Mouse (Mus musculus) cerebellum, postnatal 10 days (tissue): Measurements from ENCODE around the gene Lrp2bp.
A peak's percentile ranks its signal among the peaks of the same experiment; 100 is the strongest.

Source experiments
- DNase-seq, 2 experiments: peaks; one replicate each; pipeline ENCODE4 v3.0.0; 2021; ENCODE audit warnings: mixed read lengths in 2 of 2

The Lrp2bp gene

DNA sequence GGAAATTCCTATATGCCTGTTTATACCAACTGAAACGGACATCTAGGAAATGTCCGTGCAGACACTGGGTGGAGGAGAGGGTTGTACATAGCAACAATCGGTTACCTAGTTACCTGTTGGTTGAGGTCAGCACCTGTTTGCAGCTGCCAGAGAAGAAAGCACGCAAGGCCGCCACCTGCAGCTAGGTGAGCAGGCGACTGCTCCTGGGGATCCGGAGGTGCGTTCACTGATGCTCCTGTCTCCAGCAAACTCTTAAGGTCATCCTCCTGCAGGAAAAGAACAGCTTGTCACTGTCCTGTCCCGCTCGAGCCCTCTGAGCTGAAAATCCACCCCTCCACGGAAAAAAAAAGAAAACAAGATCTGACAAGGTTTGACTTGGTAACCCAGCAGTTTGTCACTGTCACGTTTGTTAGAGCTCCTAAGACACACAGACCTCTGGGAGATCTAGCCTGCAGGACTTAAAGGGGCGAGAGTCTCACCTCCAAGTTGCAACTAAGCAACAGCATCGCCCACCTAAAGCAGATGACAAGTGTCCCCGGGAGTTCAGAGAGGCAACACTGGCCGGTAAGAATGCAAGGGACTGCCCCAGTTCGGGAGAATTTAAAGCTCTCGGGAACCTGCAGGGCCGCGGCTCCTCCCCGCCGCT lies at the start of gene Lrp2bp:
Gene Lrp2bp, plus strand, starts transcription at position 166 of the 646 bp plus-strand sequence.
- DNase-seq, result peak in 1 of 2 experiments; percentile 44

- no peak for DNase-seq
These were observed 48.5 kb upstream of the Lrp2bp start for GRCm38 (mm10) chr8:45950622-45951021.

DNA sequence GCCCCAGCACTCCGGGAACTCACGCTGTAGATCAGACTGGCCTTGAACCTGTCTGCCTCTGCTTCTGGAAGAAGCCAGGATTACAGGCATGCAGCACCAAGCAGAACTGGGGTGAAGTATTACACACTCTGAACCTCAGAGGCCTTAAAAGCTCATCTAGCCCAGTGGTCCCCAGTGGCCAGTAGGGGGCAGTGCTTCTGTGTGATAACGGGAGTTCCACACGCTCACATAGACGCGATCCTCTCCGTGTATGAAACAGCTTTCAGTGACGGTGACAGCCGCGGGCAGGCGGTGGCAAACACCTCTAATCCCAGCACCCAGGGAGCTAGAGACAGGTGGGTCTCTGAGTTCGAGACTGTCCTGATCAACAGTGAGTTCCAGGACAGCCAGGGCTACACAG lies 28.2 kb upstream of the Lrp2bp start:
- no peak for DNase-seq

DNA sequence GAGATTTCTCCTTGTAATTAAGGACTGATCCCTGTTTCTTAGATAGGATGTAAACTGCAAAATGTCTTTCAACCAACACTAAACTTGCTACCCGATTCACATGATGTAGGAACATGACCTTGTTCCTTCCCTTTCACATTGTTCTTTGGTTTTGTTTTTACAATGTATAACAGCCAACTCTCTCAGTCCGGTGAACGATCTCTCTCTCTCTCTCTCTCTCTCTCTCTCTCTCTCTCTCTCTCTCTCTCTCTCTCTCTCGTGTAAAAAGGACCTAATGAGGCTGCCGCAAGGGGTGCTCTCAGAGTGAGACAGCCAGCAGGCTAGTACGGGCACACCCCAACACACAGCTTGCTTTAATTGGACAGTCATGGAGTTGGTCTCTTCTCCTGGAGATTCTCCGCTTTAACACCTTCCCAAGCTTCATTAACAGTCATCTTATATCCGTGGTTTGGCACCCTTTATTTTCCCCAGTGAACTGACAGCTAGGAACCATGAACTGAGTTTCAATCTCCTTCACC lies 25.1 kb upstream of the Lrp2bp start:
- no peak for DNase-seq

- DNase-seq, result peak; percentile 99 to 100
These were observed 23.8 kb upstream of the Lrp2bp start, which contains the start of the genes 1700029J07Rik and Ufsp2 for GRCm38 (mm10) chr8:45975126-45975836. Gene 1700029J07Rik, minus strand, starts transcription at chr8:45975252. Gene Ufsp2, plus strand, starts transcription at chr8:45975528.

DNA sequence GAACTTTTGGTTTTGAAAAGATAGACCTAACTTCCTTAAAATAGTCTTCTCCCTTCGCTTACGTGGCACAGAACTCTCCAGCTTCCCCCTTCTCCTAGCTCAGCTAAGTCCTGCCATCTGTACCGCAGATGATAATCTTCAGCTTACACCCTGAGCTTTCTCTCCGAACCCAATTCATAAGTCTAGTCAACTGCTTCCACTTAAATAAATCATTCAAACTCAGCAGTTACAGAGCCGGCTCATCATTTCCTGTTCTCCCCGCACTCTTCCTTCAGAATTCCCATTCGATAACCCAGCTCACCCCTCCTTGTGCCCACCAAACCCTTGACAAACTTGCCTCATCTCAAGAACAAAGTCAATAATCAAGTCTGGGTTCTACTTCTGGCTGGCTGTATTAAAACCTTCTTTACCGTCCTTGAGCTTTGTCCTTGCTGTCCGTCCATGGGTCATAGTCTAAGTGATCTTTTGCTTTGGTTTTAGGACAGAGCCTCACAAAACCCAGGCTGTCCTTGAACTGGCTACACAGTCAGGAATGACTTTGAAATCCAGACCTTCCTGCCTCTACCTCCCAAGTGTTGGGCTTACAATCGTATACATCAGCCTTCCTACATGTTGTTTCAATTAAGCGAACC lies 23.1 kb upstream of the Lrp2bp start:
- DNase-seq, result no peak

GRCm38 (mm10) chr8:45986665-45987064 lies 12.4 kb upstream of the Lrp2bp start:
- no peak for DNase-seq

GRCm38 (mm10) chr8:45988189-45988588 lies 10.9 kb upstream of the Lrp2bp start:
- no peak for DNase-seq

GRCm38 (mm10) chr8:45990631-45991310 lies 8.3 kb upstream of the Lrp2bp start:
- no peak for DNase-seq

DNA sequence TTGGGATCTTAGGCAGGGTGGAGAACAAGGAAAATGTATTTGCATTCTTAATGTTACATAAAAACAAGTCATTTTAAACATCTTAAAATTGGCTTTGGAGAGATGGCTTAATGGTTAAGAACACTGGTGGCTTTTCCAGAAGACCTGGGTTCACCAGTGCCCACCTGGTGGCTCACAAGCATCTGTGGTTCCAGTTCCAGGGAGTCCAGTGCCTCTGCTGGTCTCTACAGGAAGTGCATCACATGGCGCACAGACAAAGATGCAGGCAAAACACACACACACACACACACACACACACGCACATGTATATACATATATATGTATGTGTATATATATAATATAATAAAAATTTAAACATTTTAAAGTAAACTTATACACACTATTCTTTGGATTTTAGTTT lies 5.0 kb upstream of the Lrp2bp start:
- peak; percentile 13 to 18 for DNase-seq

GRCm38 (mm10) chr8:45995576-45995975 lies 3.5 kb upstream of the Lrp2bp start:
- no peak for DNase-seq

GRCm38 (mm10) chr8:45998228-45998627 lies 875 bp upstream of the Lrp2bp start:
- DNase-seq, result peak in 1 of 2 experiments; percentile 14

DNA sequence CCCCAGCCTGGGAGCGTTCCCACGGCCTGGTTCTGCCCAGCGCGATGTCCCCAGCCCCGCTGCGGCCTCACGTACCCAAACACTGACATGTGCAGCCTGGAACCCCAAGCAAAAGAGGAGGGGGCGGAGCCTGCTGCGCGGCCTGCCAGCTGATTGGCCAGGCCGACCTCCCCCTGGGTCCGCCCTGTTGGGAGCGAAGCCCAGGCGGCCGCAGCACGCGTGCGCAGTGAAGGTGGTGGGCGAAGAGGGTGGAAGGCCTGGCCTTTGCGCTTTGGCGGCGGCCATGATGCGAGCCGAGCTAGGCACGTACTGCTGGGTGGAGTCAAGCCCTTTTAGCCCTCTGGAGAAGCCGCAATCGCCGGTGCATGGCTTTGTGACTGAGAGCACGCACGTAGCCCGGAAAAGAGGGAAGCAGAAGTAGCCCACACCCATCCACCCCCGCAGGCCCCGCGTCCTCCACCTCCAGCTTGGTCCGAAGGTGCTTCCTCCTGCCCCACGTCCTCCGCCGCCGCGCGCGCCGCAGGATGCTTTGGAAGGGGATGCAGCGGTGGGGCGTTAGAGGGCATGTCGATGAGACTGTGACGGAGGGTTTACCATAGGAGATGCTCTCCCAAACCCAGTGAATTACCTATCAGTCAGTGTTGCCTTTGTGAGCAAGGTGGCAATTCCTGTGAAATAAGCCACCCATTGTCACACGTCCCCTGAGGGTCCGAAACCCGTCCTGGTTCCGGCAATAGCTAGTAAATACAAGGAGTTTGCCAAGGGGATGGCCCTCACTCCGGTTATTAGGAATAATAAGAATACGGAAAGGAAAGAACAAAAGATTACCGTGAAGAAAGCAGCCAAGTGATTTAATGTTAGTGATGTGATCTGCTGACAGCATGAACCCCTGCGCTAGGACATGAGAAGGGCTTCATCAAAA lies 942 bp downstream of the Lrp2bp start:
- DNase-seq, result peak; percentile 99 to 100

GRCm38 (mm10) chr8:46005596-46005995 lies 6.5 kb downstream of the Lrp2bp start, which contains the start of gene Ankrd37:
Gene Ankrd37, minus strand, starts transcription at chr8:46005707.
- no peak for DNase-seq

DNA sequence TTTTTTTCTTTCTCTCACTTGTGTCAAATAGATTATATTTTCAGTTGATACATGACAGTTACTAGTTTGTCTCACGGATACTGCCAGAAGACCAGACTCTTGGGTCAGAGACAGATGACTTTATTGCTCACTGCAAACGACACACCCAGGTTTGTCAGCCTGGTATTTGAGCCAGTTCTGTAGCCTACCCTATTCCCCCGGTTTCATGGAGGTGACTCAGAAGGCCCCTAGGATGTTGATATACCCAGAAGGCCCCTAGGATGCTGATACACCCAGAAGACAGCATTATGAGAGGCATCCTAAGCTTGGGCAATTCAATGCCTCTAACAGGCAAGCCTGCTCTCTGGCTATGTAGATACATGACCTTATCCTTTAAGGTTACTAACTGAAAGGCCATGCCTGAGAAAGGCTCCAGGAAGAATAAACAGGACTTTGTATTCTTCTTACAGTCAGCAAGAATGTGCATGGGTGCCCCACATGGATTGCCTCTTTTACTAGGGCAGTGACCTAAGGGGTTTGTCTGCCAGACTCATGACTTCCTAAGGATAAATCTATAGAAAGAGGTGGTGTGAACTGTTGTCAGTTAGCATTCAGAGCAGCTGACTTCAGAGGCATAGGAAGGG lies 8.1 kb downstream of the Lrp2bp start:
- no peak for DNase-seq

GRCm38 (mm10) chr8:46010306-46010705 lies 11.2 kb downstream of the Lrp2bp start:
- peak; percentile 30 to 33 for DNase-seq

- peak; percentile 67 to 70 for DNase-seq
These were observed 11.9 kb downstream of the Lrp2bp start for GRCm38 (mm10) chr8:46010746-46011680.

- DNase-seq, result no peak
These were observed 23.1 kb downstream of the Lrp2bp start for GRCm38 (mm10) chr8:46022203-46022602.

DNA sequence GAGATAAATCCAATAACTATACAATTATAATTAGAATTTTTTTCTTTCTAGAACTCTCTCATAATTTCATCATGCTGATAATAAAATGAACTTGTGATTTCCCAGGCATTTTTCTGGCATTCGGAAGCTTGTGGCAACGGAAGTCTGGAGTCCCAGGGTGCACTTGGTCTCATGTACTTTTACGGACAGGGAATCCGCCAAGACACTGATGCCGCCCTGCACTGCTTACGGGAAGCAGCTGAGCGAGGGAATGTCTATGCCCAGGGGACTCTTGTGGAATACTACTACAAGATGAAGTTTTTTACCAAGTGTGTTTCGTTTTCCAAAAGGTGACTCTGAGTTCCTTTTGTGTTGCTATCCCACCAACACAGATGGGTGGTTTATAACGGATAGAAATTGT lies 23.7 kb downstream of the Lrp2bp start:
- DNase-seq, result no peak

DNA sequence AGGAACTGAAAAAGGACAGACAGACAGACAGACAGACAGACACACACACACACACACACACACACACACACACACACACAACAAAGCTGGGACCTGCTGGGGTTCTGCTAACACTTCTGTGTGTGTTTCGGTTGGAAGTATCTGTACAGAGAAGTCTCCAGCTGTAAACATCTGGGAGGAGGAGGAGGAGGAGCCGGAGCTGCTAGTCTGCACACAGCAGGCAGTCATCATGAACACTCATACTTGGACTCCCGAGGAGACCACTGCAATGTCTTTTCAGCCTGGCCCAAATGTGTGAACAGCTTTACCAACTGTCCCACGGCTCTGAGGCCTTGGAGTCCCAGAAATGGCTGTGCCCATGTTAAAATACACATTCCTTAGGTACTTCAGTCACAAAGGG lies 25.3 kb downstream of the Lrp2bp start:
- no peak for DNase-seq
